Mouse (Mus musculus) heart, postnatal 0 days (tissue): ENCODE measurements around the gene Shroom4.

ENCODE experiments used
- CTCF ChIP-seq: IDR thresholded peaks from 2 replicates; pipeline ENCODE4 v1.5.1; 2016; ENCODE audit warnings: antibody characterized with exemption, control low read depth, low read depth
- EP300 ChIP-seq: IDR thresholded peaks from 2 replicates; pipeline ENCODE4 v1.6.1; 2016; ENCODE audit warnings: antibody characterized with exemption, low read depth

DNA sequence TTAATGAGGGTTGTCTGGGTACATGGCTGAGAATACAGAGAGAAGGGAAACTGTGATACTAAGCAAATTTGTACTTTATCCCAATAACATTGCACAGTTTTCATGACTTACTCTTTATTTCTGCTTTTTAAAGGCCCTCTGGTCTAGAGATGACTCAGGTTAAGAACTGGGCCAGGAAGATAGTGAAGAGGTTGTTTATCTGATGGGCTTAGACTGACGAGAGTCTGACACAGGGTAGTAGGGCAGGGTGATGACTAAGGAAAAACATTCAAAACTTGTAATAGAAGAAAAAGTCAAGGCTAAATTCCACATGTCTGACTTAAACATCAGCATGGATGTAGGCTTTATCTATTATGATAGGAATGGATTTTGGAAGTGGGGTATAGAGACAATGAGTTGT is 30.8 kb upstream of the Shroom4 start:
- TF ChIP-seq EP300 = no peak
- no peak for TF ChIP-seq CTCF
